ENCODE assay signal across 18 mouse cellular contexts in the genomic region with DNA sequence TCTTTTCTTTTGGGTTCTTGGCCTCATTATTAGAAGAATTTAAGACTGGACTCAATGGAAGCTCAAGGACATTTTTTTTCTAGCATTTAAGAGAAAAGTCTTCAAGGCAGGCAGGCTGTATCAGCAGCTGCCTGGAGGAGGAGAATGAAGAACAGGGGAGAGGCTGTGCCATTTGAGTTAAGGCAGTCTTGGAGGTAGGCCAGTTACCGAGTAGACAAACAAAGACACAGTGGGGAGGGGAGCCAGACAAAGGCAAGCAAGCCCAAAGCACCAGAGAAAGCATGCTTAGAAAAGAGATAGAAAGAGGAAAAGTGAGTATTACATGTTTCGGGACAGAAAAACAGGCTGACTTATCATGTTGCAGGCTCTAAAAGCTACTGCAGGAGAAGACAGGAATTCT.
DNase-seq lines count a peak whose midpoint lies in the region; ATAC-seq and TF ChIP-seq lines count a peak whose summit lies in the region.
"Had no signal": no experiment of that assay in that cellular context is flagged by ENCODE, and none has a peak within 500 bp of the region (broad histone marks: within the 10 kb centered on the region; RNA-seq: fewer than 3 reads in every experiment).

No protein-coding gene starts in this region.

- H3K4me3 ChIP-seq in hindbrain, embryonic 12.5 days: no peak overlapping the region
- no peak overlapping the region for H3K4me3 ChIP-seq in hindbrain, embryonic 11.5 days (ENCODE audit: low read depth, low read length)
- H3K4me3 ChIP-seq in midbrain, postnatal 0 days (ENCODE audit: low read depth, low read length): no peak overlapping the region
- H3K4me3 ChIP-seq in midbrain, embryonic 10.5 days: no peak overlapping the region
- H3K4me3 ChIP-seq in intestine, embryonic 16.5 days (ENCODE audit: low read length): no peak overlapping the region
- H3K4me3 ChIP-seq: erythroblast, embryonic 14.5 days; heart, embryonic 15.5 days; megakaryocyte, embryonic 14.5 days had no signal

- H3K36me3 ChIP-seq in hindbrain, embryonic 12.5 days: no peaks in the 10 kb centered on the region
- no peaks in the 10 kb centered on the region for H3K36me3 ChIP-seq in hindbrain, embryonic 11.5 days (ENCODE audit: control insufficient read depth, insufficient read depth, low read length)
- no peaks in the 10 kb centered on the region for H3K36me3 ChIP-seq in midbrain, postnatal 0 days (ENCODE audit: insufficient read depth, low read length)
- H3K36me3 ChIP-seq in midbrain, embryonic 10.5 days: no peaks in the 10 kb centered on the region
- H3K36me3 ChIP-seq in intestine, embryonic 16.5 days (ENCODE audit: control insufficient read depth, insufficient read depth, low read length): no peaks in the 10 kb centered on the region
- H3K36me3 ChIP-seq: G1E; heart, embryonic 15.5 days had no signal

- DNase-seq in hindbrain, embryonic 11.5 days (ENCODE audit: low spot score): no peak
- peak; percentile 39 for DNase-seq in midbrain, postnatal 0 days (ENCODE audit: low spot score)
- DNase-seq in midbrain, embryonic 10.5 days (ENCODE audit: low spot score): no peak
- DNase-seq in brain, embryonic 14.5 days (ENCODE audit: low read depth): peak; percentile 88
- DNase-seq in layer of hippocampus, adult 9-11 months: peak; percentile 56
- DNase-seq: adrenal gland, postnatal 25 days; cerebellum, postnatal 14 days; left cerebral cortex, postnatal 4 days; thymus, adult 2 months had no signal

- no peak for TF ChIP-seq POLR2A in brain, embryonic 14.5 days (IDR thresholded peaks at IDR 0.05; ENCODE audit: borderline replicate concordance, extremely low read depth, insufficient read depth, insufficient read length, poor library complexity, severe bottlenecking)

- H3K4me2 ChIP-seq in hindbrain, embryonic 12.5 days (replicated peaks): no peak overlapping the region
- H3K4me2 ChIP-seq in hindbrain, embryonic 11.5 days (replicated peaks; ENCODE audit: low read depth, low read length): no peak overlapping the region
- H3K4me2 ChIP-seq in midbrain, postnatal 0 days (ENCODE audit: low read depth, low read length, poor library complexity, severe bottlenecking): no peak overlapping the region
- H3K4me2 ChIP-seq in intestine, embryonic 16.5 days (ENCODE audit: low read depth, low read length): no peak overlapping the region
- H3K4me2 ChIP-seq: heart, embryonic 15.5 days; liver, embryonic 11.5 days had no signal

- H3K9me3 ChIP-seq in hindbrain, embryonic 12.5 days (replicated peaks): no peaks in the 10 kb centered on the region
- no peaks in the 10 kb centered on the region for H3K9me3 ChIP-seq in hindbrain, embryonic 11.5 days (ENCODE audit: control insufficient read depth, low read length)
- no peaks in the 10 kb centered on the region for H3K9me3 ChIP-seq in midbrain, postnatal 0 days (ENCODE audit: low read length)
- H3K9me3 ChIP-seq in midbrain, embryonic 10.5 days (replicated peaks): no peaks in the 10 kb centered on the region
- H3K9me3 ChIP-seq in intestine, embryonic 16.5 days (ENCODE audit: control insufficient read depth, low read length): no peaks in the 10 kb centered on the region
- H3K9me3 ChIP-seq: heart, embryonic 15.5 days; megakaryocyte, embryonic 14.5 days had no signal

- no peak overlapping the region for H3K9ac ChIP-seq in hindbrain, embryonic 12.5 days
- no peak overlapping the region for H3K9ac ChIP-seq in hindbrain, embryonic 11.5 days (ENCODE audit: low read depth, low read length)
- H3K9ac ChIP-seq in midbrain, postnatal 0 days (replicated peaks; ENCODE audit: low read length, poor library complexity, severe bottlenecking): no peak overlapping the region
- no peak overlapping the region for H3K9ac ChIP-seq in intestine, embryonic 16.5 days (ENCODE audit: low read depth, low read length)
- H3K9ac ChIP-seq: heart, embryonic 15.5 days had no signal

- 26% methylated on average over 2 of the region's 2 CpGs for WGBS in hindbrain, embryonic 12.5 days
- WGBS in hindbrain, embryonic 11.5 days: 31% methylated on average over 2 of the region's 2 CpGs
- 15% methylated on average over 2 of the region's 2 CpGs for WGBS in midbrain, postnatal 0 days
- WGBS in midbrain, embryonic 10.5 days: 32% methylated on average over 2 of the region's 2 CpGs
- WGBS in intestine, embryonic 16.5 days: 53% methylated on average over 2 of the region's 2 CpGs

- no peaks in the 10 kb centered on the region for H3K4me1 ChIP-seq in hindbrain, embryonic 12.5 days
- no peaks in the 10 kb centered on the region for H3K4me1 ChIP-seq in hindbrain, embryonic 11.5 days (replicated peaks; ENCODE audit: control insufficient read depth, insufficient read depth, low read length)
- H3K4me1 ChIP-seq in midbrain, postnatal 0 days (ENCODE audit: insufficient read depth, low read length): no peaks in the 10 kb centered on the region
- H3K4me1 ChIP-seq in midbrain, embryonic 10.5 days: peaks cover 3% of the 10 kb centered on the region; the same call in 1 of the 2 replicates
- H3K4me1 ChIP-seq in intestine, embryonic 16.5 days (ENCODE audit: control insufficient read depth, insufficient read depth, low read length): no peaks in the 10 kb centered on the region
- H3K4me1 ChIP-seq: heart, embryonic 15.5 days; megakaryocyte, embryonic 14.5 days had no signal

- H3K27me3 ChIP-seq in hindbrain, embryonic 12.5 days: no peaks in the 10 kb centered on the region
- H3K27me3 ChIP-seq in hindbrain, embryonic 11.5 days (ENCODE audit: control insufficient read depth, insufficient read depth, low read length): no peaks in the 10 kb centered on the region
- no peaks in the 10 kb centered on the region for H3K27me3 ChIP-seq in midbrain, postnatal 0 days (ENCODE audit: insufficient read depth, low read length)
- no peaks in the 10 kb centered on the region for H3K27me3 ChIP-seq in midbrain, embryonic 10.5 days (ENCODE audit: low read depth, poor library complexity, severe bottlenecking)
- no peaks in the 10 kb centered on the region for H3K27me3 ChIP-seq in intestine, embryonic 16.5 days (replicated peaks; ENCODE audit: control insufficient read depth, insufficient read depth, low read length)
- H3K27me3 ChIP-seq: heart, embryonic 15.5 days; megakaryocyte, embryonic 14.5 days had no signal

- no peak overlapping the region for H3K27ac ChIP-seq in hindbrain, embryonic 12.5 days
- H3K27ac ChIP-seq in hindbrain, embryonic 11.5 days (ENCODE audit: low read depth, low read length): no peak overlapping the region
- H3K27ac ChIP-seq in midbrain, postnatal 0 days (ENCODE audit: low read depth, low read length): no peak overlapping the region
- H3K27ac ChIP-seq in midbrain, embryonic 10.5 days (replicated peaks): no peak overlapping the region
- no peak overlapping the region for H3K27ac ChIP-seq in intestine, embryonic 16.5 days (ENCODE audit: low read length)
- H3K27ac ChIP-seq: heart, embryonic 15.5 days had no signal

- TF ChIP-seq CTCF in midbrain, postnatal 0 days (IDR thresholded peaks at IDR 0.05): no peak
- TF ChIP-seq CTCF in brain, embryonic 14.5 days (IDR thresholded peaks at IDR 0.05; ENCODE audit: borderline replicate concordance, extremely low read depth, insufficient read depth, insufficient read length): no peak

- 0 out of 2 replicates have a peak, but pooled peaks have one; percentile 49 for ATAC-seq in hindbrain, embryonic 12.5 days (ENCODE audit: low FRiP score)
- ATAC-seq in hindbrain, embryonic 11.5 days (ENCODE audit: low FRiP score): no peak
- no peak for ATAC-seq in midbrain, postnatal 0 days (ENCODE audit: low FRiP score)
- no peak for ATAC-seq in monocyte, adult 5-6 weeks (replicated peaks; ENCODE audit: insufficient number of reproducible peaks, low FRiP score, low TSS enrichment, poor library complexity, severe bottlenecking)
- ATAC-seq in intestine, embryonic 16.5 days: no peak
- ATAC-seq: inflammation-experienced regulatory T-cells, adult 6 months had no signal

Comparison
In these comparisons a context has a peak if more than half of its experiments do, and no peak if none do; other contexts are left out.
1. DNase-seq: peak in midbrain, postnatal 0 days (single experiment), brain, embryonic 14.5 days (single experiment) and layer of hippocampus, adult 9-11 months (single experiment); none in hindbrain, embryonic 11.5 days (single experiment) and midbrain, embryonic 10.5 days (single experiment).